Mouse (Mus musculus) gastrocnemius, adult 18-20 months (tissue): Measurements from ENCODE around the gene Ift27. TPM values are rescaled to one million over a fixed set of nuclear protein-coding genes. Genes with fewer than 3 reads are reported as not detected.

Source experiments
- DNase-seq: peaks from one replicate; pipeline ENCODE4 v3.0.0; 2021; ENCODE audit warnings: low spot score
- total RNA-seq, 2 experiments: library from RNA; stranded (reverse); gene quantifications; 2 replicates each; pipeline ENCODE4 v1.2.3; 2021

Gene Ift27
- total RNA-seq, 2 experiments from 2014 or later = 11.5 to 16.6 TPM

GRCm38 (mm10) chr15:78116244-78116643 is 57.7 kb downstream of the Ift27 start:
- no peak for DNase-seq

Other genes starting within 250 kb of the Ift27 start
- gene Txn2, start 245.1 kb downstream of the Ift27 start, total RNA-seq = 100 to 1,000 TPM; 215 to 223 TPM
- under 1 TPM; 0.45 to 0.53 TPM for gene Foxred2, start 217.4 kb downstream of the Ift27 start, total RNA-seq
- gene Eif3d, start 203.3 kb downstream of the Ift27 start, total RNA-seq = 10 to 100 TPM; 55.8 to 61.7 TPM
- not detected for gene Cacng2, start 54.1 kb downstream of the Ift27 start, total RNA-seq
- gene Pvalb, start 32.3 kb upstream of the Ift27 start, total RNA-seq = over 10,000 TPM; 13,440 to 14,162 TPM
- gene Ncf4, start 70.7 kb upstream of the Ift27 start, total RNA-seq = under 1 TPM; 0.50 to 1.00 TPM
- 1 to 10 TPM in 1 of 2 experiments, under 1 TPM in 1; 0.82 to 1.2 TPM for gene Csf2rb2, start 131.6 kb upstream of the Ift27 start, total RNA-seq
- 1 to 10 TPM; 1.6 to 1.7 TPM for gene Csf2rb, start 151.6 kb upstream of the Ift27 start, total RNA-seq
- gene Tex33, start 221.8 kb upstream of the Ift27 start, total RNA-seq = not detected
- gene Tst, start 231.8 kb upstream of the Ift27 start, total RNA-seq = 10 to 100 TPM; 21.7 to 24.2 TPM
- gene Mpst, start 232.3 kb upstream of the Ift27 start, total RNA-seq = 10 to 100 TPM; 56.5 to 65.3 TPM